Mouse (Mus musculus) heart, embryonic 11.5 days (tissue): ENCODE data around the gene Gm8879. TPM values are rescaled to one million over a fixed set of nuclear protein-coding genes. Genes with fewer than 3 reads are reported as not detected.
"Not testable (repeated sequence)": the region's sequence is repeated elsewhere in the genome, so short reads cannot be mapped to it uniquely, and the experiment has no call there.

Source experiments
- ATAC-seq: fragments of 200-750 bp; cut with Nextera tagmentation; replicated peaks from 2 replicates; pipeline ENCODE4 v1.8.0; 2017; ENCODE audit warnings: moderate library complexity; ENCODE audit not compliant: insufficient number of reproducible peaks, low FRiP score, low TSS enrichment
- H3K27ac ChIP-seq: fragments of 300-500 bp; sonication (generic); 2 replicates; pipeline ENCODE4 v1.5.1; 2014; ENCODE audit warnings: mild to moderate bottlenecking, low read depth, low read length
- H3K27me3 ChIP-seq: fragments of 300-500 bp; sonication (generic); 2 replicates; pipeline ENCODE4 v1.6.1; 2014; ENCODE audit warnings: mild to moderate bottlenecking, low read length, mixed read lengths; ENCODE audit not compliant: control insufficient read depth, insufficient read depth
- H3K36me3 ChIP-seq: fragments of 300-500 bp; sonication (generic); 2 replicates; pipeline ENCODE4 v1.6.1; 2014; ENCODE audit warnings: mild to moderate bottlenecking, low read length, moderate library complexity, mixed read lengths; ENCODE audit not compliant: control insufficient read depth, insufficient read depth
- H3K4me1 ChIP-seq: fragments of 300-500 bp; sonication (generic); 2 replicates; pipeline ENCODE4 v1.6.1; 2014; ENCODE audit warnings: low read length; ENCODE audit not compliant: control insufficient read depth, insufficient read depth
- H3K4me2 ChIP-seq: fragments of 300-500 bp; sonication (generic); 2 replicates; pipeline ENCODE4 v1.6.1; 2014; ENCODE audit warnings: mild to moderate bottlenecking, moderate library complexity
- H3K4me3 ChIP-seq: fragments of 300-500 bp; sonication (generic); 2 replicates; pipeline ENCODE4 v1.5.1; 2014; ENCODE audit warnings: low read depth, low read length
- H3K9ac ChIP-seq: fragments of 300-500 bp; sonication (generic); 2 replicates; pipeline ENCODE4 v1.6.1; 2014; ENCODE audit warnings: mild to moderate bottlenecking, low read depth, low read length, moderate library complexity
- H3K9me3 ChIP-seq: fragments of 300-500 bp; sonication (generic); replicated peaks from 2 replicates; pipeline ENCODE4 v1.6.1; 2016; ENCODE audit warnings: low read length; ENCODE audit not compliant: control insufficient read depth
- WGBS: fragments of 180-500 bp; shearing (Covaris S2); extraction: QIAGEN DNeasy Blood & Tissue Kit; methylation state at CpG from one replicate; pipeline ENCODE4 v1.1.7; 2014; ENCODE audit not compliant: insufficient replicate concordance; 5-methylcytosine and 5-hydroxymethylcytosine counted together
- polyA plus RNA-seq: library from polyadenylated mRNA; unstranded; fragments of >200 nt; fragmentation: Nextera tagmentation; extraction: Ambion mirVana; gene quantifications from 2 replicates; pipeline ENCODE4 v1.2.1, GENCODE M21; 2014

Gene Gm8879
- polyA plus RNA-seq: not detected in 2 replicates

GRCm38 (mm10) chr5:11127334-11127733, at the start of gene Gm8879:
Gm8879 (plus strand) TSS chr5:11127634.
- not testable (repeated sequence) for H3K4me1 ChIP-seq, H3K27me3 ChIP-seq, H3K9ac ChIP-seq, H3K36me3 ChIP-seq, H3K4me2 ChIP-seq, H3K9me3 ChIP-seq, H3K4me3 ChIP-seq, ATAC-seq, H3K27ac ChIP-seq
- WGBS: no CpG with 5 or more reads among the region's 3 CpGs

- 86% methylated on average over 12 of the region's 12 CpGs for WGBS
- not testable (repeated sequence) for H3K27me3 ChIP-seq, H3K4me3 ChIP-seq, H3K4me2 ChIP-seq, H3K4me1 ChIP-seq, H3K9me3 ChIP-seq, H3K9ac ChIP-seq, H3K36me3 ChIP-seq, ATAC-seq, H3K27ac ChIP-seq
These were observed 10.6 kb downstream of the Gm8879 start for GRCm38 (mm10) chr5:11138031-11138430.

Other genes with a start within 250 kb of the Gm8879 start
- not detected in 2 replicates for gene Gm8871, start 179.8 kb upstream of the Gm8879 start, polyA plus RNA-seq
- not detected in 2 replicates for gene Gm8857, start 179.8 kb upstream of the Gm8879 start, polyA plus RNA-seq
- gene Gm5861, start 55.4 kb downstream of the Gm8879 start, polyA plus RNA-seq: not detected in 2 replicates
- not detected in 2 replicates for gene Gm8890, start 128.4 kb downstream of the Gm8879 start, polyA plus RNA-seq
- not detected in 2 replicates for gene Speer1, start 213.9 kb downstream of the Gm8879 start, polyA plus RNA-seq